Mouse (Mus musculus): ENCODE data around the gene Zfp462. TPM values are rescaled to one million over a fixed set of nuclear protein-coding genes. Genes with fewer than 3 reads are reported as not detected.
"Not testable (repeated sequence)": the region's sequence is repeated elsewhere in the genome, so short reads cannot be mapped to it uniquely, and the experiment has no call there.

Gene Zfp462
- polyA plus RNA-seq, 1 experiment from 2014 or later, result 3.8 TPM

GRCm38 (mm10) chr4:54979771-54980472, 35.1 kb downstream of the Zfp462 start:
- DNase-seq, result peak; percentile 70
- WGBS, result 63% methylated on average over 13 of the region's 13 CpGs
- no peak overlapping the region for H3K27ac ChIP-seq (ENCODE audit: low read depth)
- no peaks in the 10 kb centered on the region for H3K27me3 ChIP-seq (ENCODE audit: insufficient read depth, low read length)
- H3K4me1 ChIP-seq (ENCODE audit: insufficient read depth), result no peaks in the 10 kb centered on the region
- no peak for TF ChIP-seq CTCF (IDR thresholded peaks at IDR 0.05; ENCODE audit: low read depth)
- no peak overlapping the region for H3K4me3 ChIP-seq (ENCODE audit: low read depth, low read length)
- ATAC-seq (ENCODE audit: insufficient read depth), result peak; percentile 60
- no peak overlapping the region for H3K9ac ChIP-seq
- no peaks in the 10 kb centered on the region for H3K9me3 ChIP-seq (ENCODE audit: low read depth, low read length)
- no peaks in the 10 kb centered on the region for H3K36me3 ChIP-seq (ENCODE audit: insufficient read depth)
- H3K4me2 ChIP-seq, result no peak overlapping the region

GRCm38 (mm10) chr4:54984502-54984901, 39.7 kb downstream of the Zfp462 start:
- no peak overlapping the region for H3K4me3 ChIP-seq (ENCODE audit: low read depth, low read length)
- H3K9me3 ChIP-seq (ENCODE audit: low read depth, low read length), result no peaks in the 10 kb centered on the region
- ATAC-seq (ENCODE audit: insufficient read depth) (no peak), DNase-seq (no peak)
- no peak overlapping the region for H3K27ac ChIP-seq (ENCODE audit: low read depth)
- TF ChIP-seq CTCF (IDR thresholded peaks at IDR 0.05; ENCODE audit: low read depth), result no peak
- H3K4me2 ChIP-seq, result no peak overlapping the region
- H3K9ac ChIP-seq, result no peak overlapping the region
- WGBS, result 84% methylated on average over 2 of the region's 2 CpGs
- H3K4me1 ChIP-seq (ENCODE audit: insufficient read depth), result no peaks in the 10 kb centered on the region
- no peaks in the 10 kb centered on the region for H3K36me3 ChIP-seq (ENCODE audit: insufficient read depth)
- no peaks in the 10 kb centered on the region for H3K27me3 ChIP-seq (ENCODE audit: insufficient read depth, low read length)

GRCm38 (mm10) chr4:54986671-54987070, 41.8 kb downstream of the Zfp462 start:
- Histone ChIP-seq H3K9me3 (ENCODE audit: low read depth, low read length) (no peaks in the 10 kb centered on the region), H3K9ac (no peak overlapping the region), H3K27me3 (ENCODE audit: insufficient read depth, low read length) (no peaks in the 10 kb centered on the region), H3K4me3 (ENCODE audit: low read depth, low read length) (no peak overlapping the region), H3K36me3 (ENCODE audit: insufficient read depth) (no peaks in the 10 kb centered on the region), H3K4me1 (ENCODE audit: insufficient read depth) (no peaks in the 10 kb centered on the region), H3K27ac (ENCODE audit: low read depth) (no peak overlapping the region), H3K4me2 (no peak overlapping the region)
- 81% methylated on average over 4 of the region's 4 CpGs for WGBS
- ATAC-seq (ENCODE audit: insufficient read depth) (no peak), DNase-seq (no peak)
- no peak for TF ChIP-seq CTCF (IDR thresholded peaks at IDR 0.05; ENCODE audit: low read depth)

- no peak for ATAC-seq (ENCODE audit: insufficient read depth)
- no peak for DNase-seq
- H3K9ac ChIP-seq, result no peak overlapping the region
- no peak overlapping the region for H3K4me3 ChIP-seq (ENCODE audit: low read depth, low read length)
- no peak for TF ChIP-seq CTCF (IDR thresholded peaks at IDR 0.05; ENCODE audit: low read depth)
- no peak overlapping the region for H3K27ac ChIP-seq (ENCODE audit: low read depth)
- WGBS, result 56% methylated on average over 3 of the region's 3 CpGs
- H3K36me3 ChIP-seq (ENCODE audit: insufficient read depth), result no peaks in the 10 kb centered on the region
- no peak overlapping the region for H3K4me2 ChIP-seq
- H3K27me3 ChIP-seq (ENCODE audit: insufficient read depth, low read length), result no peaks in the 10 kb centered on the region
- H3K4me1 ChIP-seq (ENCODE audit: insufficient read depth), result no peaks in the 10 kb centered on the region
- no peaks in the 10 kb centered on the region for H3K9me3 ChIP-seq (ENCODE audit: low read depth, low read length)
These were observed 42.4 kb downstream of the Zfp462 start for GRCm38 (mm10) chr4:54987256-54987655.

- no peak overlapping the region for H3K27ac ChIP-seq (ENCODE audit: low read depth)
- no peaks in the 10 kb centered on the region for H3K36me3 ChIP-seq (ENCODE audit: insufficient read depth)
- no peak for DNase-seq
- no peak for TF ChIP-seq CTCF (IDR thresholded peaks at IDR 0.05; ENCODE audit: low read depth)
- no peak overlapping the region for H3K4me2 ChIP-seq
- no peak overlapping the region for H3K9ac ChIP-seq
- WGBS, result 80% methylated on average over 1 of the region's 1 CpGs
- H3K27me3 ChIP-seq (ENCODE audit: insufficient read depth, low read length), result no peaks in the 10 kb centered on the region
- no peak for ATAC-seq (ENCODE audit: insufficient read depth)
- H3K9me3 ChIP-seq (ENCODE audit: low read depth, low read length), result no peaks in the 10 kb centered on the region
- no peak overlapping the region for H3K4me3 ChIP-seq (ENCODE audit: low read depth, low read length)
- no peaks in the 10 kb centered on the region for H3K4me1 ChIP-seq (ENCODE audit: insufficient read depth)
These were observed 43.1 kb downstream of the Zfp462 start for GRCm38 (mm10) chr4:54987926-54988325.

GRCm38 (mm10) chr4:54991973-54992372, 47.1 kb downstream of the Zfp462 start:
- no peak for DNase-seq
- no peak overlapping the region for H3K27ac ChIP-seq (ENCODE audit: low read depth)
- no peak overlapping the region for H3K9ac ChIP-seq
- H3K4me1 ChIP-seq (ENCODE audit: insufficient read depth), result no peaks in the 10 kb centered on the region
- H3K36me3 ChIP-seq (ENCODE audit: insufficient read depth), result no peaks in the 10 kb centered on the region
- H3K4me3 ChIP-seq (ENCODE audit: low read depth, low read length), result no peak overlapping the region
- H3K4me2 ChIP-seq, result no peak overlapping the region
- no peaks in the 10 kb centered on the region for H3K27me3 ChIP-seq (ENCODE audit: insufficient read depth, low read length)
- ATAC-seq (ENCODE audit: insufficient read depth), result no peak
- TF ChIP-seq CTCF (IDR thresholded peaks at IDR 0.05; ENCODE audit: low read depth), result no peak
- WGBS, result 74% methylated on average over 5 of the region's 5 CpGs
- no peaks in the 10 kb centered on the region for H3K9me3 ChIP-seq (ENCODE audit: low read depth, low read length)

- H3K4me2 ChIP-seq; H3K9ac ChIP-seq; H3K4me1 ChIP-seq (ENCODE audit: insufficient read depth); H3K9me3 ChIP-seq (ENCODE audit: low read depth, low read length); H3K27ac ChIP-seq (ENCODE audit: low read depth); DNase-seq; ATAC-seq (ENCODE audit: insufficient read depth); H3K27me3 ChIP-seq (ENCODE audit: insufficient read depth, low read length); H3K36me3 ChIP-seq (ENCODE audit: insufficient read depth); H3K4me3 ChIP-seq (ENCODE audit: low read depth, low read length): not testable (repeated sequence)
These were observed 48.2 kb downstream of the Zfp462 start for GRCm38 (mm10) chr4:54993001-54993400.
